Mouse (Mus musculus): ENCODE data around the gene Efhd1.

DNA sequence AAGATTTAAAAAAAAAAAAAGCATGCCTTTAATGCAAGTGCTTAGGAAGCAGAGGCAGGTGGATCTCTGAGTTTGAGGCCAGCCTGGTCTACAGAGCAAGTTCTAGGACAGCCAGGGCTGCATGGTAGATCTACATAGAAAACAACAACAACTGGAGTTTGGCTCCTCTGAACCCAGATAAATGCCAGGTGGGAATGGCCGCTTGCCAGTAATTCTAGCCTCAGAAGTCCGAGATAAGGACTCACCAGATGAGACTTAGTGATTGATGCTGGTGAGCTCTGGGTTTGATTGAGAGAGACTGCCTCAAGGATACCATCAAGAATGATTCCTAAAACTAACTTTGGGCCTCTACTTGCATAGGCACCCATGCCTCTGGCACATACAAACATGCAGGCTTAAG is 86.4 kb downstream of the Efhd1 start:
- TF ChIP-seq CTCF (IDR thresholded peaks at IDR 0.05; ENCODE audit: low read depth) (no peak), EP300 (IDR thresholded peaks at IDR 0.05; ENCODE audit: low read depth) (no peak)
